Mouse (Mus musculus): ENCODE measurements at regions not wholly inside any gene's neighbourhood (a gene's known extent, or its start where the extent isn't known, plus 50 kb on each side); places are given as distances from the start of the nearest gene placed in this dataset.

GRCm38 (mm10) chr4:67932481-67932880 is 1021.7 kb downstream of the Brinp1 start:
- WGBS: 74% methylated on average over 2 of the region's 2 CpGs
- Histone ChIP-seq H3K27me3 (replicated peaks) (no peaks in the 10 kb centered on the region), H3K9me3 (no peaks in the 10 kb centered on the region), H3K9ac (no peak overlapping the region), H3K4me3 (no peak overlapping the region), H3K4me1 (no peaks in the 10 kb centered on the region), H3K4me2 (no peak overlapping the region), H3K27ac (replicated peaks) (no peak overlapping the region), H3K36me3 (no peaks in the 10 kb centered on the region)
- no peak for ATAC-seq (ENCODE audit: extremely low read depth, insufficient number of reproducible peaks, low FRiP score, low TSS enrichment)

- Histone ChIP-seq H3K9me3 (no peaks in the 10 kb centered on the region), H3K36me3 (no peaks in the 10 kb centered on the region), H3K4me3 (no peak overlapping the region), H3K9ac (no peak overlapping the region), H3K4me1 (no peaks in the 10 kb centered on the region), H3K27ac (replicated peaks) (no peak overlapping the region), H3K27me3 (replicated peaks) (no peaks in the 10 kb centered on the region), H3K4me2 (no peak overlapping the region)
- 63% methylated on average over 1 of the region's 1 CpGs for WGBS
- ATAC-seq (ENCODE audit: extremely low read depth, insufficient number of reproducible peaks, low FRiP score, low TSS enrichment): no peak
These were observed 1055.1 kb downstream of the Brinp1 start for GRCm38 (mm10) chr4:67899109-67899508.

- Histone ChIP-seq H3K27me3 (replicated peaks) (no peaks in the 10 kb centered on the region), H3K4me1 (no peaks in the 10 kb centered on the region), H3K9ac (no peak overlapping the region), H3K9me3 (no peaks in the 10 kb centered on the region), H3K36me3 (no peaks in the 10 kb centered on the region), H3K27ac (replicated peaks) (no peak overlapping the region), H3K4me2 (no peak overlapping the region), H3K4me3 (no peak overlapping the region)
- ATAC-seq (ENCODE audit: extremely low read depth, insufficient number of reproducible peaks, low FRiP score, low TSS enrichment): no peak
- 72% methylated on average over 1 of the region's 1 CpGs for WGBS
These were observed 1062.1 kb downstream of the Brinp1 start for GRCm38 (mm10) chr4:67891946-67892575.

- no peak overlapping the region for H3K27ac ChIP-seq (replicated peaks)
- H3K9ac ChIP-seq: no peak overlapping the region
- no peaks in the 10 kb centered on the region for H3K27me3 ChIP-seq (replicated peaks)
- H3K4me2 ChIP-seq: no peak overlapping the region
- H3K4me3 ChIP-seq: no peak overlapping the region
- ATAC-seq (ENCODE audit: extremely low read depth, insufficient number of reproducible peaks, low FRiP score, low TSS enrichment): no peak
- H3K4me1 ChIP-seq: no peaks in the 10 kb centered on the region
- H3K9me3 ChIP-seq: no peaks in the 10 kb centered on the region
- no peaks in the 10 kb centered on the region for H3K36me3 ChIP-seq
These were observed 1060.6 kb downstream of the Tlr4 start for GRCm38 (mm10) chr4:67887954-67888353.

GRCm38 (mm10) chr4:67885204-67885603 is 1057.8 kb downstream of the Tlr4 start:
- no peak overlapping the region for H3K4me2 ChIP-seq
- ATAC-seq (ENCODE audit: extremely low read depth, insufficient number of reproducible peaks, low FRiP score, low TSS enrichment): no peak

GRCm38 (mm10) chr4:67862218-67862617 is 1034.8 kb downstream of the Tlr4 start:
- Histone ChIP-seq H3K4me3 (no peak overlapping the region), H3K27me3 (replicated peaks) (no peaks in the 10 kb centered on the region), H3K4me2 (no peak overlapping the region), H3K9me3 (no peaks in the 10 kb centered on the region), H3K36me3 (no peaks in the 10 kb centered on the region), H3K9ac (no peak overlapping the region), H3K4me1 (no peaks in the 10 kb centered on the region), H3K27ac (replicated peaks) (no peak overlapping the region)
- no peak for ATAC-seq (ENCODE audit: extremely low read depth, insufficient number of reproducible peaks, low FRiP score, low TSS enrichment)
- 69% methylated on average over 2 of the region's 2 CpGs for WGBS

More at GRCm38 (mm10) chr4:67885204-67885603, 1057.8 kb downstream of the Tlr4 start:
- no peak overlapping the region for H3K27ac ChIP-seq (replicated peaks)
- H3K9me3 ChIP-seq: no peaks in the 10 kb centered on the region
- no peaks in the 10 kb centered on the region for H3K4me1 ChIP-seq
- H3K36me3 ChIP-seq: no peaks in the 10 kb centered on the region
- no peak overlapping the region for H3K9ac ChIP-seq
- no peak overlapping the region for H3K4me3 ChIP-seq
- H3K27me3 ChIP-seq (replicated peaks): no peaks in the 10 kb centered on the region

- no peaks in the 10 kb centered on the region for H3K9me3 ChIP-seq
- no peaks in the 10 kb centered on the region for H3K27me3 ChIP-seq (replicated peaks)
- WGBS: 75% methylated on average over 1 of the region's 1 CpGs
- no peak overlapping the region for H3K9ac ChIP-seq
- H3K36me3 ChIP-seq: no peaks in the 10 kb centered on the region
- no peak overlapping the region for H3K27ac ChIP-seq (replicated peaks)
- H3K4me3 ChIP-seq: no peak overlapping the region
- ATAC-seq (ENCODE audit: extremely low read depth, insufficient number of reproducible peaks, low FRiP score, low TSS enrichment): no peak
- H3K4me1 ChIP-seq: no peaks in the 10 kb centered on the region
- H3K4me2 ChIP-seq: no peak overlapping the region
These were observed 1034.4 kb downstream of the Tlr4 start for GRCm38 (mm10) chr4:67861801-67862200.

GRCm38 (mm10) chr4:67853001-67853400 is 1025.6 kb downstream of the Tlr4 start:
- ATAC-seq (ENCODE audit: extremely low read depth, insufficient number of reproducible peaks, low FRiP score, low TSS enrichment): no peak
- H3K4me3 ChIP-seq: no peak overlapping the region
- H3K27ac ChIP-seq (replicated peaks): no peak overlapping the region
- no peak overlapping the region for H3K4me2 ChIP-seq
- H3K27me3 ChIP-seq (replicated peaks): no peaks in the 10 kb centered on the region
- no peaks in the 10 kb centered on the region for H3K36me3 ChIP-seq
- no peaks in the 10 kb centered on the region for H3K9me3 ChIP-seq
- H3K9ac ChIP-seq: no peak overlapping the region
- no peaks in the 10 kb centered on the region for H3K4me1 ChIP-seq
- 75% methylated on average over 4 of the region's 4 CpGs for WGBS

GRCm38 (mm10) chr4:67833397-67833796 is 1006.0 kb downstream of the Tlr4 start:
- H3K9ac ChIP-seq: no peak overlapping the region
- no peak overlapping the region for H3K27ac ChIP-seq (replicated peaks)
- no peak overlapping the region for H3K4me3 ChIP-seq
- H3K9me3 ChIP-seq: no peaks in the 10 kb centered on the region
- H3K4me2 ChIP-seq: no peak overlapping the region
- H3K36me3 ChIP-seq: no peaks in the 10 kb centered on the region
- H3K4me1 ChIP-seq: peaks cover 10% of the 10 kb centered on the region
- no peaks in the 10 kb centered on the region for H3K27me3 ChIP-seq (replicated peaks)
- WGBS: 46% methylated on average over 4 of the region's 4 CpGs
- ATAC-seq (ENCODE audit: extremely low read depth, insufficient number of reproducible peaks, low FRiP score, low TSS enrichment): no peak

- WGBS: 46% methylated on average over 1 of the region's 1 CpGs
- H3K4me2 ChIP-seq: no peak overlapping the region
- no peaks in the 10 kb centered on the region for H3K36me3 ChIP-seq
These were observed 998.1 kb downstream of the Tlr4 start for GRCm38 (mm10) chr4:67825484-67825883.

GRCm38 (mm10) chr4:67796050-67796449 is 968.7 kb downstream of the Tlr4 start:
- H3K9me3 ChIP-seq: no peaks in the 10 kb centered on the region
- H3K9ac ChIP-seq: no peak overlapping the region
- H3K36me3 ChIP-seq: no peaks in the 10 kb centered on the region
- no peak for ATAC-seq (ENCODE audit: extremely low read depth, insufficient number of reproducible peaks, low FRiP score, low TSS enrichment)
- H3K27me3 ChIP-seq (replicated peaks): no peaks in the 10 kb centered on the region
- no peak overlapping the region for H3K4me2 ChIP-seq
- H3K27ac ChIP-seq (replicated peaks): no peak overlapping the region
- 52% methylated on average over 1 of the region's 1 CpGs for WGBS
- H3K4me3 ChIP-seq: no peak overlapping the region
- no peaks in the 10 kb centered on the region for H3K4me1 ChIP-seq

More at GRCm38 (mm10) chr4:67825484-67825883, 998.1 kb downstream of the Tlr4 start:
- H3K4me1 ChIP-seq: no peaks in the 10 kb centered on the region
- H3K9me3 ChIP-seq: no peaks in the 10 kb centered on the region
- no peak overlapping the region for H3K9ac ChIP-seq
- ATAC-seq (ENCODE audit: extremely low read depth, insufficient number of reproducible peaks, low FRiP score, low TSS enrichment): no peak
- H3K27me3 ChIP-seq (replicated peaks): no peaks in the 10 kb centered on the region
- H3K4me3 ChIP-seq: no peak overlapping the region
- no peak overlapping the region for H3K27ac ChIP-seq (replicated peaks)

Data from heart, embryonic 13.5 days (tissue).